Mouse (Mus musculus): ENCODE measurements around the gene Timp2. TPM values are rescaled to one million over a fixed set of nuclear protein-coding genes. Genes with fewer than 3 reads are reported as not detected.
A peak's percentile ranks its signal among the peaks of the same experiment; 100 is the strongest.

Timp2 gene
- polyA plus RNA-seq, 1 experiment from 2014 or later: 84.6 TPM

GRCm38 (mm10) chr11:118266666-118267046 is 88.9 kb downstream of the Timp2 start:
- ATAC-seq (ENCODE audit: low FRiP score, low TSS enrichment): no peak
- Histone ChIP-seq H3K9me3 (ENCODE audit: low read length) (no peaks in the 10 kb centered on the region), H3K4me3 (ENCODE audit: low read length) (no peak overlapping the region), H3K27me3 (ENCODE audit: insufficient read depth, low read length) (no peaks in the 10 kb centered on the region), H3K36me3 (ENCODE audit: insufficient read depth, low read length) (peaks cover 85% of the 10 kb centered on the region), H3K4me1 (ENCODE audit: insufficient read depth, low read length) (no peaks in the 10 kb centered on the region), H3K9ac (replicated peaks; ENCODE audit: low read length) (no peak overlapping the region), H3K4me2 (replicated peaks; ENCODE audit: low read depth, low read length) (no peak overlapping the region), H3K27ac (ENCODE audit: low read length) (no peak overlapping the region)
- 84% methylated on average over 7 of the region's 7 CpGs for whole genome bisulfite sequencing

- H3K27ac ChIP-seq (ENCODE audit: low read length): no peak overlapping the region
- no peak overlapping the region for H3K9ac ChIP-seq (replicated peaks; ENCODE audit: low read length)
- H3K36me3 ChIP-seq (ENCODE audit: insufficient read depth, low read length): peaks cover 84% of the 10 kb centered on the region
- no peaks in the 10 kb centered on the region for H3K27me3 ChIP-seq (ENCODE audit: insufficient read depth, low read length)
- H3K4me3 ChIP-seq (ENCODE audit: low read length): no peak overlapping the region
- ATAC-seq (ENCODE audit: low FRiP score, low TSS enrichment): no peak
- no peaks in the 10 kb centered on the region for H3K9me3 ChIP-seq (ENCODE audit: low read length)
- no peak overlapping the region for H3K4me2 ChIP-seq (replicated peaks; ENCODE audit: low read depth, low read length)
- H3K4me1 ChIP-seq (ENCODE audit: insufficient read depth, low read length): no peaks in the 10 kb centered on the region
- WGBS: 80% methylated on average over 10 of the region's 10 CpGs
Observed at GRCm38 (mm10) chr11:118266044-118266665, 89.4 kb downstream of the Timp2 start.

GRCm38 (mm10) chr11:118265621-118266020 is 89.9 kb downstream of the Timp2 start:
- Histone ChIP-seq H3K27ac (ENCODE audit: low read length) (no peak overlapping the region), H3K9ac (replicated peaks; ENCODE audit: low read length) (no peak overlapping the region), H3K4me3 (ENCODE audit: low read length) (no peak overlapping the region), H3K4me1 (ENCODE audit: insufficient read depth, low read length) (no peaks in the 10 kb centered on the region), H3K27me3 (ENCODE audit: insufficient read depth, low read length) (no peaks in the 10 kb centered on the region), H3K36me3 (ENCODE audit: insufficient read depth, low read length) (peaks cover 85% of the 10 kb centered on the region), H3K4me2 (replicated peaks; ENCODE audit: low read depth, low read length) (no peak overlapping the region), H3K9me3 (ENCODE audit: low read length) (no peaks in the 10 kb centered on the region)
- no peak for ATAC-seq (ENCODE audit: low FRiP score, low TSS enrichment)
- 64% methylated on average over 11 of the region's 11 CpGs for WGBS

- Histone ChIP-seq H3K9me3 (ENCODE audit: low read length) (no peaks in the 10 kb centered on the region), H3K36me3 (ENCODE audit: insufficient read depth, low read length) (peaks cover 85% of the 10 kb centered on the region), H3K27me3 (ENCODE audit: insufficient read depth, low read length) (no peaks in the 10 kb centered on the region), H3K27ac (ENCODE audit: low read length) (no peak overlapping the region), H3K9ac (replicated peaks; ENCODE audit: low read length) (no peak overlapping the region), H3K4me1 (ENCODE audit: insufficient read depth, low read length) (no peaks in the 10 kb centered on the region), H3K4me3 (ENCODE audit: low read length) (no peak overlapping the region), H3K4me2 (replicated peaks; ENCODE audit: low read depth, low read length) (no peak overlapping the region)
- no peak for ATAC-seq (ENCODE audit: low FRiP score, low TSS enrichment)
- WGBS: 95% methylated on average over 5 of the region's 5 CpGs
Observed at GRCm38 (mm10) chr11:118263146-118263545, 92.4 kb downstream of the Timp2 start.

- no peak overlapping the region for H3K4me3 ChIP-seq (ENCODE audit: low read length)
- no peaks in the 10 kb centered on the region for H3K4me1 ChIP-seq (ENCODE audit: insufficient read depth, low read length)
- H3K4me2 ChIP-seq (replicated peaks; ENCODE audit: low read depth, low read length): no peak overlapping the region
- no peak overlapping the region for H3K9ac ChIP-seq (replicated peaks; ENCODE audit: low read length)
- no peak for ATAC-seq (ENCODE audit: low FRiP score, low TSS enrichment)
- H3K27ac ChIP-seq (ENCODE audit: low read length): no peak overlapping the region
- H3K27me3 ChIP-seq (ENCODE audit: insufficient read depth, low read length): no peaks in the 10 kb centered on the region
- no peaks in the 10 kb centered on the region for H3K9me3 ChIP-seq (ENCODE audit: low read length)
- 83% methylated on average over 8 of the region's 8 CpGs for WGBS
- peaks cover 74% of the 10 kb centered on the region for H3K36me3 ChIP-seq (ENCODE audit: insufficient read depth, low read length)
Observed at GRCm38 (mm10) chr11:118260081-118260480, 95.5 kb downstream of the Timp2 start.

GRCm38 (mm10) chr11:118259580-118259979 is 96.0 kb downstream of the Timp2 start:
- Histone ChIP-seq H3K27ac (ENCODE audit: low read length) (no peak overlapping the region), H3K9ac (replicated peaks; ENCODE audit: low read length) (no peak overlapping the region), H3K4me3 (ENCODE audit: low read length) (no peak overlapping the region), H3K27me3 (ENCODE audit: insufficient read depth, low read length) (no peaks in the 10 kb centered on the region), H3K9me3 (ENCODE audit: low read length) (no peaks in the 10 kb centered on the region), H3K4me2 (replicated peaks; ENCODE audit: low read depth, low read length) (no peak overlapping the region), H3K36me3 (ENCODE audit: insufficient read depth, low read length) (peaks cover 69% of the 10 kb centered on the region), H3K4me1 (ENCODE audit: insufficient read depth, low read length) (peaks cover 5% of the 10 kb centered on the region)
- 94% methylated on average over 8 of the region's 8 CpGs for WGBS
- no peak for ATAC-seq (ENCODE audit: low FRiP score, low TSS enrichment)

- no peak for ATAC-seq (ENCODE audit: low FRiP score, low TSS enrichment)
- Histone ChIP-seq H3K27ac (ENCODE audit: low read length) (no peak overlapping the region), H3K9me3 (ENCODE audit: low read length) (no peaks in the 10 kb centered on the region), H3K4me2 (replicated peaks; ENCODE audit: low read depth, low read length) (no peak overlapping the region), H3K27me3 (ENCODE audit: insufficient read depth, low read length) (no peaks in the 10 kb centered on the region), H3K4me3 (ENCODE audit: low read length) (no peak overlapping the region), H3K4me1 (ENCODE audit: insufficient read depth, low read length) (peaks cover 18% of the 10 kb centered on the region), H3K9ac (replicated peaks; ENCODE audit: low read length) (no peak overlapping the region), H3K36me3 (ENCODE audit: insufficient read depth, low read length) (peaks cover 39% of the 10 kb centered on the region)
- 87% methylated on average over 7 of the region's 7 CpGs for WGBS
Observed at GRCm38 (mm10) chr11:118256371-118256770, 99.2 kb downstream of the Timp2 start.

- Histone ChIP-seq H3K27ac (ENCODE audit: low read length) (peak overlapping the region; percentile 80), H3K9ac (replicated peaks; ENCODE audit: low read length) (no peak overlapping the region), H3K4me3 (ENCODE audit: low read length) (no peak overlapping the region), H3K4me2 (replicated peaks; ENCODE audit: low read depth, low read length) (no peak overlapping the region), H3K36me3 (ENCODE audit: insufficient read depth, low read length) (peaks cover 22% of the 10 kb centered on the region), H3K9me3 (ENCODE audit: low read length) (no peaks in the 10 kb centered on the region), H3K27me3 (ENCODE audit: insufficient read depth, low read length) (no peaks in the 10 kb centered on the region), H3K4me1 (ENCODE audit: insufficient read depth, low read length) (peaks cover 21% of the 10 kb centered on the region)
- 23% methylated on average over 15 of the region's 15 CpGs for WGBS
- ATAC-seq (ENCODE audit: low FRiP score, low TSS enrichment): peak; percentile 72
Observed at GRCm38 (mm10) chr11:118254159-118254951, 101.2 kb downstream of the Timp2 start.

GRCm38 (mm10) chr11:118253447-118254158 is 101.9 kb downstream of the Timp2 start:
- Histone ChIP-seq H3K4me3 (ENCODE audit: low read length) (no peak overlapping the region), H3K9ac (replicated peaks; ENCODE audit: low read length) (no peak overlapping the region), H3K4me1 (ENCODE audit: insufficient read depth, low read length) (peaks cover 28% of the 10 kb centered on the region), H3K4me2 (replicated peaks; ENCODE audit: low read depth, low read length) (no peak overlapping the region), H3K27me3 (ENCODE audit: insufficient read depth, low read length) (no peaks in the 10 kb centered on the region), H3K9me3 (ENCODE audit: low read length) (no peaks in the 10 kb centered on the region), H3K36me3 (ENCODE audit: insufficient read depth, low read length) (peaks cover 15% of the 10 kb centered on the region), H3K27ac (ENCODE audit: low read length) (peak overlapping the region; percentile 80)
- 76% methylated on average over 7 of the region's 7 CpGs for WGBS
- ATAC-seq (ENCODE audit: low FRiP score, low TSS enrichment): no peak

Measured in kidney, embryonic 16.5 days (tissue).